ENCODE assay signal across 8 mouse cellular contexts in the genomic region with DNA sequence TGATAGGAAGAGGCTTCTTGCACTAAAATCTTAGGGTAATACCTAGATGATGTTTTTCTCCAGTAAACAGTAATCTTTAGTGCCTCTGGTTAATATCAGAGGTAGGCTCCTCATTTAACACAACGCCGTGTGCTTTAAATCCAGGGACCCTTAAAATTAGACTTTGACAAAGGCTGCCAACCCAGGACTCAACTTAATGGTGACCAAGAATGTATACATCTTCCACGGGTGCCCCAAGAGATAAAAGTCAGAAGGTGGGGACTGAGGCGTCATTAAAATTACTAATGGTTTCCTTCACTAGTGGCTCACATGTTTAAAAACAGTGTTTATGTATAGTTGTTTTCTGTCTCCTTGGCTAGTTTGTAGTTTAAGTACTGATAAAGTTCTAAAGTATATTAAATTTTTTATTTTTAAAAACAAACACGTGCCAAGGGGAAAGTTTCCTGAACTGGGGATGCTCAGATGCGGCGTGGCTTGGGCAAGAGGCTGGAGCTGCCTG. TPM values are rescaled to one million over a fixed set of nuclear protein-coding genes. Genes with fewer than 3 reads are reported as not detected.
A peak's percentile ranks its signal among the peaks of the same experiment; 100 is the strongest.
DNase-seq lines count a peak whose midpoint lies in the region; ATAC-seq and TF ChIP-seq lines count a peak whose summit lies in the region.

No protein-coding gene starts in this region.

- no peak for TF ChIP-seq CTCF in spleen, adult 2 months (IDR thresholded peaks at IDR 0.05; ENCODE audit: extremely low read depth, insufficient read depth, insufficient read length, insufficient replicate concordance)

- peaks cover 82% of the 10 kb centered on the region for H3K4me1 ChIP-seq in erythroblast, embryonic 14.5 days (ENCODE audit: control insufficient read depth)
- H3K4me1 ChIP-seq in spleen, adult 2 months (ENCODE audit: control insufficient read depth, insufficient read depth, insufficient read length), result peaks cover 9% of the 10 kb centered on the region; the same call in 1 of the 2 replicates
- H3K4me1 ChIP-seq in limb, embryonic 14.5 days (ENCODE audit: control insufficient read depth, insufficient read depth, low read length), result peaks cover 17% of the 10 kb centered on the region
- H3K4me1 ChIP-seq in stomach, embryonic 15.5 days, result peaks cover 15% of the 10 kb centered on the region

- peak overlapping the region; percentile 27 for H3K27ac ChIP-seq in spleen, adult 2 months (ENCODE audit: insufficient read depth, low read length)
- H3K27ac ChIP-seq in limb, embryonic 14.5 days (replicated peaks; ENCODE audit: low read depth, low read length), result peak overlapping the region; percentile 100
- peak overlapping the region; percentile 96 for H3K27ac ChIP-seq in stomach, embryonic 15.5 days

- no peaks in the 10 kb centered on the region for H3K9me3 ChIP-seq in erythroblast, embryonic 14.5 days (ENCODE audit: control insufficient read depth, low read length)
- H3K9me3 ChIP-seq in limb, embryonic 14.5 days (ENCODE audit: control insufficient read depth, low read length), result no peaks in the 10 kb centered on the region
- H3K9me3 ChIP-seq in stomach, embryonic 15.5 days, result no peaks in the 10 kb centered on the region

- H3K4me2 ChIP-seq in limb, embryonic 14.5 days (replicated peaks; ENCODE audit: low read depth, low read length, severe bottlenecking), result peak overlapping the region; percentile 57
- peak overlapping the region; percentile 82 for H3K4me2 ChIP-seq in stomach, embryonic 15.5 days

- ATAC-seq in erythroblast, adult 5-6 weeks (replicated peaks; ENCODE audit: low FRiP score, poor library complexity, severe bottlenecking), result no peak
- no peak for ATAC-seq in limb, embryonic 14.5 days (ENCODE audit: low FRiP score, low read depth)
- no peak for ATAC-seq in stomach, embryonic 15.5 days (ENCODE audit: insufficient read depth, low FRiP score, low read depth)
- ATAC-seq in monocyte, adult 5-6 weeks (replicated peaks; ENCODE audit: insufficient number of reproducible peaks, low FRiP score, low TSS enrichment, poor library complexity, severe bottlenecking), result no peak

- 47% methylated on average over 7 of the region's 7 CpGs for WGBS in spleen, adult 2 months
- WGBS in limb, embryonic 14.5 days, result 18% methylated on average over 7 of the region's 7 CpGs
- WGBS in stomach, embryonic 15.5 days, result 25% methylated on average over 7 of the region's 7 CpGs

- H3K9ac ChIP-seq in limb, embryonic 14.5 days (ENCODE audit: low read depth, low read length, severe bottlenecking), result peak overlapping the region; percentile 99
- peak overlapping the region; percentile 45; the same call in 1 of the 2 replicates for H3K9ac ChIP-seq in stomach, embryonic 15.5 days

- H3K27me3 ChIP-seq in erythroblast, embryonic 14.5 days (ENCODE audit: control insufficient read depth), result no peaks in the 10 kb centered on the region
- no peaks in the 10 kb centered on the region for H3K27me3 ChIP-seq in spleen, adult 2 months (ENCODE audit: control insufficient read depth, insufficient read depth, low read length)
- H3K27me3 ChIP-seq in limb, embryonic 14.5 days (ENCODE audit: control insufficient read depth, insufficient read depth, low read length), result no peaks in the 10 kb centered on the region
- H3K27me3 ChIP-seq in stomach, embryonic 15.5 days (replicated peaks), result no peaks in the 10 kb centered on the region

- H3K4me3 ChIP-seq in erythroblast, embryonic 14.5 days (replicated peaks), result peak overlapping the region; percentile 96
- peak overlapping the region; percentile 64; the same call in 1 of the 2 replicates for H3K4me3 ChIP-seq in spleen, adult 2 months (ENCODE audit: extremely low read depth, insufficient read depth, insufficient read length)
- H3K4me3 ChIP-seq in limb, embryonic 14.5 days (replicated peaks; ENCODE audit: low read length), result peak overlapping the region; percentile 89
- H3K4me3 ChIP-seq in stomach, embryonic 15.5 days (replicated peaks), result peak overlapping the region; percentile 82

- H3K36me3 ChIP-seq in erythroblast, embryonic 14.5 days (ENCODE audit: control insufficient read depth), result peaks cover 53% of the 10 kb centered on the region
- no peaks in the 10 kb centered on the region for H3K36me3 ChIP-seq in spleen, adult 2 months (ENCODE audit: control insufficient read depth, insufficient read depth, low read length)
- no peaks in the 10 kb centered on the region for H3K36me3 ChIP-seq in limb, embryonic 14.5 days (ENCODE audit: control insufficient read depth, insufficient read depth, low read length)
- H3K36me3 ChIP-seq in stomach, embryonic 15.5 days, result no peaks in the 10 kb centered on the region

- DNase-seq in spleen, adult 2 months (ENCODE audit: low read depth in 1 of 2, low spot score in 2 of 2), result no peak
- no peak for DNase-seq in spleen, postnatal 4 days (ENCODE audit: low spot score in 2 of 2)
- no peak for DNase-seq in limb, embryonic 14.5 days (ENCODE audit: low spot score)
- DNase-seq in right cerebral cortex, postnatal 4 days, result no peak

- no peak for TF ChIP-seq POLR2A in spleen, adult 2 months (IDR thresholded peaks at IDR 0.05; ENCODE audit: low read depth, low read length)
- TF ChIP-seq POLR2A in limb, embryonic 14.5 days (IDR thresholded peaks at IDR 0.05; ENCODE audit: borderline replicate concordance, extremely low read depth, insufficient read depth, insufficient read length), result no peak

RNA-seq across cellular contexts. Expression of a gene that starts 0.6 kb away (rescaled TPM):
- polyA plus RNA-seq in erythroblast, embryonic 14.5 days (2012), result 431 and 451 TPM in 2 replicates
- 423 and 438 TPM in 2 replicates for total RNA-seq in erythroblast, adult 5-6 weeks (2015; ENCODE audit: low replicate concordance)
- 88.0 and 170 TPM in 2 replicates for total RNA-seq in erythroblast, adult 5-6 weeks (2017; ENCODE audit: low replicate concordance)
- polyA plus RNA-seq in spleen, adult 2 months (2012; rRNA removed), result 19.1 and 26.6 TPM in 2 replicates
- 79.2 and 159 TPM in 2 replicates for polyA plus RNA-seq in limb, embryonic 14.5 days (2012; rRNA removed)
- 245 and 249 TPM in 2 replicates for polyA plus RNA-seq in limb, embryonic 14.5 days (2014; fragmentation: Nextera tagmentation; extraction: Ambion mirVana)
- 259 and 284 TPM in 2 replicates for polyA plus RNA-seq in stomach, embryonic 15.5 days (2015; fragmentation: Nextera tagmentation; extraction: Ambion mirVana)
- total RNA-seq in monocyte, adult 5-6 weeks (2017), result 36.8 to 64.0 TPM (median 47.0 TPM) in 3 replicates

RNA-seq across cellular contexts. Expression of a gene that starts 36.8 kb away (rescaled TPM):
- 36.9 and 40.4 TPM in 2 replicates for polyA plus RNA-seq in erythroblast, embryonic 14.5 days (2012)
- total RNA-seq in erythroblast, adult 5-6 weeks (2015; ENCODE audit: low replicate concordance), result 294 and 312 TPM in 2 replicates
- 420 and 452 TPM in 2 replicates for total RNA-seq in erythroblast, adult 5-6 weeks (2017; ENCODE audit: low replicate concordance)
- 8.6 and 9.8 TPM in 2 replicates for polyA plus RNA-seq in spleen, adult 2 months (2012; rRNA removed)
- polyA plus RNA-seq in limb, embryonic 14.5 days (2012; rRNA removed), result 0.41 and 0.60 TPM in 2 replicates
- polyA plus RNA-seq in limb, embryonic 14.5 days (2014; fragmentation: Nextera tagmentation; extraction: Ambion mirVana), result 0.45 and 0.80 TPM in 2 replicates
- 13.2 and 31.5 TPM in 2 replicates for polyA plus RNA-seq in stomach, embryonic 15.5 days (2015; fragmentation: Nextera tagmentation; extraction: Ambion mirVana)
- total RNA-seq in monocyte, adult 5-6 weeks (2017), result 0.95 to 1.4 TPM (median 0.96 TPM) in 3 replicates

RNA-seq across cellular contexts. Expression of a gene that starts 39.0 kb away (rescaled TPM):
- 7.2 and 7.6 TPM in 2 replicates for polyA plus RNA-seq in erythroblast, embryonic 14.5 days (2012)
- total RNA-seq in erythroblast, adult 5-6 weeks (2015; ENCODE audit: low replicate concordance), result 17.3 and 25.7 TPM in 2 replicates
- 13.1 and 16.7 TPM in 2 replicates for total RNA-seq in erythroblast, adult 5-6 weeks (2017; ENCODE audit: low replicate concordance)
- 19.7 and 22.6 TPM in 2 replicates for polyA plus RNA-seq in spleen, adult 2 months (2012; rRNA removed)
- polyA plus RNA-seq in limb, embryonic 14.5 days (2012; rRNA removed), result 75.9 and 82.4 TPM in 2 replicates
- polyA plus RNA-seq in limb, embryonic 14.5 days (2014; fragmentation: Nextera tagmentation; extraction: Ambion mirVana), result 84.1 and 84.5 TPM in 2 replicates
- 88.6 and 96.7 TPM in 2 replicates for polyA plus RNA-seq in stomach, embryonic 15.5 days (2015; fragmentation: Nextera tagmentation; extraction: Ambion mirVana)
- 38.6 to 51.6 TPM (median 42.3 TPM) in 3 replicates for total RNA-seq in monocyte, adult 5-6 weeks (2017)

Comparison
In these comparisons a context has a peak if more than half of its experiments do, and no peak if none do; other contexts are left out.
1. H3K27ac ChIP-seq: peak in every context shown above with its lines; median percentile 100 in limb, embryonic 14.5 days; 96 in stomach, embryonic 15.5 days; 27 in spleen, adult 2 months.